Mouse (Mus musculus) neutrophil, adult 5-6 weeks (primary cell): ENCODE measurements around the gene Itgb3bp. TPM values are rescaled to one million over a fixed set of nuclear protein-coding genes. Genes with fewer than 3 reads are reported as not detected.

Experiments
- ATAC-seq: fragments of 151-379, 151-347 bp; 2 replicates; pipeline ENCODE4 v1.8.0; 2017; ENCODE audit warnings: mild to moderate bottlenecking, moderate TSS enrichment; ENCODE audit not compliant: insufficient number of reproducible peaks, poor library complexity, low FRiP score, severe bottlenecking; ENCODE audit errors: extremely low read depth
- total RNA-seq: library from RNA; stranded (forward); fragments of 200-1000 nt; gene quantifications from 2 replicates; pipeline ENCODE4 v1.2.3, GENCODE M21; 2017

Itgb3bp gene
- total RNA-seq: 5.5 and 6.4 TPM in 2 replicates

DNA sequence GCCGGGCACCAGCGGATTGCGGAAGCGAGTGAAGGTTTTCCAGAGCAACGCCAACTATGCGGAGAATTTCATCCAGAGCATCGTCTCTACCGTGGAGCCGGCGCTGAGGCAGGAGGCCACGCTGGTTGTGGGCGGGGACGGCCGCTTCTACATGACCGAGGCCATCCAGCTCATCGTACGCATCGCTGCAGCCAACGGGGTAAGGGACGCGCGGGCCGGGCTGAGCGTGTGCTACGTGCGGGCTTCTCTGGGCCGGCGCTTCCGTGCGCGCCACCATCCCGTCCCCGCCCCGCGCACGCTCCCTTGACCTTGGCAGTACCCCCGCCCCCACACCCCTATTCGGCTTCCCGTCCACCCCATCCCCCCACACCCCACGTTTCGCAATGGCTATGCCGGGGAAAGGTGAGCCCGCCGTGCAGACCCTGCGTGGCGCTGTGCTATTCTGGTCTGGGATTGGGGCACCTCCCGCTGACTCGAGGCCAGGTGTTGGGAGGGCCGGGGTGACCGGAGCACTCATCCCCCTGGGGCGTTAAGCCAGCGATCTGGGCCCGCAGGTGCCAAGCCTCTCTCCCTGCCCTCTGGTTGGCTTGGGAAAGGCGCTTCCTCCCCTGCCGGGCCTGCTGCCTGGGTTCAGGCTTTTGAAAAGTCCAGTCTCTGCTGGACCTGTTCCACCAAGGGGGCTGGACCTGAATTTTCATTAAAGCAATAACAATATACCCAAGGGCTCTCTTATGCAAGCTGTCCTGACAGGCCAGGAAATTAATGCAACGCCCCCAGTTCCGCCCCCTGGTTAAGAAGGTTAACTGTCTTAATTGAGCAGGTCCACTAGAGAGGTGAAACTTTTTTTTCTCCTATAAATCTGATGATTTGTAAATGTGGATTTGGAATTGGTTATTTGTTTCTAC lies at the start of gene Itgb3bp:
Gene Itgb3bp, minus strand, starts transcription at position 201 of the 905 bp plus-strand sequence.
- ATAC-seq: peak; percentile 49

DNA sequence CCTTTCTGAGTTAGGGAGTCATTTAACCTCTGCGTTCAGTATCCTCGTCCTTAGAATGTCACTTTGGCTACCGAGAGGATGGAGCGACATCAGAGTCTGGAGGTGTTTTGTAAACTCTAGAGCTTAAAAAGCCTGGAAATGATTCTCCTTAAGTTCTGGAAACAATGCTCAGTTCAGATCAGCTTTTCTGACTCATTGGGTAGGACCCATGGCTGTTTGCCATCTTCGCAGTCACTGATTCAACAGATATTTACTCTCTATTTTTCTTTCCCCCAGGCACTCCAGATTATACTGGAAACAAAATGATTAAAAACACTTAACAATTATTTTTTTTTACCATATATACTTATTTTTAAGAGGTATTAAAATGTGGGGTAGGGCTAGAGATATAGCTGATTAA lies 49.7 kb upstream of the Itgb3bp start:
- ATAC-seq: no peak

- ATAC-seq: no peak
Measured at GRCm38 (mm10) chr4:99974375-99974774, 44.8 kb upstream of the Itgb3bp start.

DNA sequence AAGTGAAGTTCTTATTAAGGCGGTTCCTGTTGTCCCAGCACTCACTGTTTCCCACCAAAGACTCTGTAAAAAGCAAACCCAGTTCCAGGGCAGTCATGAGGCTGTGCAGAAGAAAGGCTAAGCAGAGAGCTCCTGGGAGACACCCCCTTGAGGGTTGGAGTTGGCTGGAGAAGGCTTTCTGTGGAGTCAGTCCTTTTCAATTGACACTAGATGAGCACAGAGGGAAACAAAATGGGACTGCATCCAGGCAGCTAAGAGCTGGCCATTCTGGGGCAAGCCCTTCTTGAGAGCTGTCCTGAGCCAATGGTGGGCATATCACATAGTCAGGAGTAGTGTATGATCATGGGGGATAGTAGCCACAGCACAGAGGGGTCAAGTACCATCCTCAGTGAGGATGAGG lies 44.3 kb upstream of the Itgb3bp start:
- ATAC-seq: no peak

DNA sequence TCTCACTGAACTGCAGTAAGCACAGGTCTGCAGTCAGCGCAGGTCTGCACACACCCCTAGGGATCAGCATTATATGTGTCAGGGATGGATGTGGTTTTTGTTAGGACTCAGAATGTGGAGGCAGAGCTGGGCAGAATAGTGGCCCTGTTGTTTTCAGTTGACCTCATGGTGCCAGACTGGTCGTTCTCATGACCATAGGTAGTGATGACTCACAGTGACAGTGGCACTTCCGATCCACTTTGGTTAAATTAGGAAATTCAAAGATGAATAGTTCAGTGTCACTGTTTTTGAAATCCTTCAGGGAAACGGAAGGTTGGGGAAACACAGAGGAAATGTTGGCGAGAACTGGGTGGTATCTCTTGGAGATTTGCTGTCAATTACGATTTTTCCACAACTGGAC lies 43.3 kb upstream of the Itgb3bp start:
- no peak for ATAC-seq

- no peak for ATAC-seq
Measured at GRCm38 (mm10) chr4:99970097-99970496, 40.5 kb upstream of the Itgb3bp start.

- ATAC-seq: no peak
Measured at GRCm38 (mm10) chr4:99969328-99969727, 39.7 kb upstream of the Itgb3bp start.

GRCm38 (mm10) chr4:99966555-99966954 lies 36.9 kb upstream of the Itgb3bp start:
- ATAC-seq: no peak

DNA sequence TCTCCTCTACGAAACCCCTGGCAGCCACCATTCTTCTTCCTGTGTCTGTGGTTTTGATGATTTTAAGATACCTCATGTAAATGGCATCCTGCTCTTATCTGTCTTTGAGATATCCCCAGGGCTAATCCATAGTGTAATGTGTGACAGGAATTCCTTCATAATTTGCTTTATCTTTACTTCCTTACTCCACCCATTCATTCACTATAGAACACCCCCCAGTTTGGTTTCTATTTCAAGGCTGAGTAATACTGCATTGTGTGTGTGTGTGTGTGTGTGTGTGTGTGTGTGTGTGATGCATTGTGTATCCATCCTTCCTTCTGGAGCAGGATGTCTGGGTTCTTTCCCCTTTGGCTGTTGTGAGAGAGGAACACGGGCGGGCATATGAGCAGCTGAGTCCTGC lies 29.7 kb upstream of the Itgb3bp start:
- ATAC-seq: no peak

DNA sequence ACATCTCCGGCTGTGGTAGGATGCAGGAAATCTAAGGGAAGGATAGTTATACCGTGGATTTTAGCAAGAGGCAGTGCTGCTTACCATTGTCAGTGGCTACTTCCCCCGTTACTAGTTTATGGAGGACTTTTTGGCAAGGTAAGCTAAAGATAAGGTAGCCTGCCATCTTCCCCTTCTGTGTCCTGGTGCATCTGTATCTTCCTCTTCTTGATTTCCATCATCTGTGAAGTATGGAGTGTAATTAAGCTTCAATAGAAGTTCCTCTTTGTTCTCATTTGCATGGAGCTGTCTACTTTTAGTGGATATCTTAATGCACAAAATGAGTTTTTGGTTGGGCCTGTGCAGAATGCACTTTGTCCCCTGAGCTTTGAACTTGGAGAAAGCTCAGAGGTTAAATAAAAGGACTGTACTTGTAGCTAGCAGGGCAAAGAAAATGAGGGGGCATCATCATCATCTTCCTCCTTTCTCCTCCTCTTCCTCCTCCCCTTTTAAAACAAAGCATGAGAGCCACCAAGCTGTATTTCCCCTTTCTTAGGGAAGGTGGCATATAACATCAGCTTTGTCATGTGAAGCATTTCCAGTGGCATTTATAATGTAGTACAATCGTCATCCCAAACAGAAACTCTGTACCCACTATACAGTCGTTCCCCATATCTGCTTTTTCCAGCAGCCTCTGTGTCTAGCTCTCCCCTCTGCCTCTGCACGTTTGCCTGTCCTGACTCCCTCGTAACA lies 28.6 kb upstream of the Itgb3bp start:
- ATAC-seq: no peak

GRCm38 (mm10) chr4:99957186-99957585 lies 27.6 kb upstream of the Itgb3bp start:
- no peak for ATAC-seq

DNA sequence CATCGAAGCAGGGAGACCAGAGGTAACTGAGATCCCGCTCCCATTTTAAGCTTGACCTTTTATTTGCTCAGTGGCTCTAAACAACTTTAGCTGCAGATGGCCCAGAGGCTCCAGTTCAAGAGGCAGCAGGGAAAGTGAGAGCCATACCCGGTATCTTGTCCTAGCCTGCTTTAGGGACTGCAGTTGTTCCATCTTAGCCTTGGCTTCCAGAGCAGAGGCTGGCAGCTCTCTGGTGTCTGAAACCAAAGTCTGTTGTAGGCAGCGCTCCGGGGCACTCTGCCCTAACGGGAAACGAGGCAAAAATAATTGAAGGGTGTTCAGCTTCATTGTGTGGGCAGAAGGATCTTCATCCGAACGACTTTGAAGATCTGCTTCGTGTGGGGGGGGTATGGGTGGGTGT lies 25.8 kb upstream of the Itgb3bp start:
- ATAC-seq: no peak

GRCm38 (mm10) chr4:99953904-99954303 lies 24.3 kb upstream of the Itgb3bp start:
- ATAC-seq: no peak

GRCm38 (mm10) chr4:99947896-99948295 lies 18.3 kb upstream of the Itgb3bp start:
- no peak for ATAC-seq

DNA sequence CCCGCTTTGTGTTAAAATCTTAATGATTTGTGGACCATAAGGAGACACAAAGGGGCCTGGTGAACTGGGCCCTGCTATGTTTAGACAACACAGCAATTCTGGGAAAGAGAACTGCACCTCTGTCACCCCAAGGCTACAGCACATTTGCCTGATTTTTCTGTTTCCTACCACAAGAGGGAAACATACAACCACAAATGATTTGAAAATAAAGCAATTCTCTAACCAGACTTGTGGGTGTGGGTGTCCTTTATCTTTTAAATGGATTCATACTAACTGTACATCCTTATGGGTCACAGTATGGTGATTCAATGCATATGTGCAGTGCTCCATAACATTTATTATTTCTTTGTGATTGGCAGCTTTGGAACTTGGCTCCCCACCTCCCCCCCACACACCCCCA lies 17.6 kb upstream of the Itgb3bp start:
- ATAC-seq: no peak

GRCm38 (mm10) chr4:99946516-99946915 lies 16.9 kb upstream of the Itgb3bp start:
- ATAC-seq: no peak

DNA sequence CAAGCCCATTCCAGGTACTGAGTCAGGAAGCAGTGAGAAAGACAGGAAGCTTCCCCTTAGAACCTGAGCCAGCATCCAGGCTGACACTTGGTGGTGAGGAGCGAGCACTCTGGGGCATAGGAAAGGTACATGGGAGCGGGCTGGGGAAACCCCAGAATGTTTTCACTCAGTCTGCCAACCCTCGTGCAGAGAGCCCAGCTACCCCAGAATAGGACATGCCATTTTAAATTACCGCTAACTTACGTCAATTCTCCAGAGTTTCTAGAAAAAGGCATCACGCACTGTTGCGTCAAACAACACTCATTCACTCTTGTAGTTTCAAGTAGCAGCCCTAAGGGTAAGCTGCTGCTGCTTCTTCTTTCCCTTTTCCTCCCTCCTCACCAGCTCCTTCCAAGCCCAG lies 15.4 kb upstream of the Itgb3bp start:
- ATAC-seq: no peak

- ATAC-seq: no peak
Measured at GRCm38 (mm10) chr4:99944606-99945005, 15.0 kb upstream of the Itgb3bp start.

- ATAC-seq: no peak
Measured at GRCm38 (mm10) chr4:99941655-99942414, 12.2 kb upstream of the Itgb3bp start.
